Mouse (Mus musculus) urinary bladder, postnatal 0 days (tissue): Measurements from ENCODE around the gene Socs7. TPM values are rescaled to one million over a fixed set of nuclear protein-coding genes. Genes with fewer than 3 reads are reported as not detected.

ENCODE experiments used
- polyA plus RNA-seq: library from polyadenylated mRNA; unstranded; fragments of >200 nt; fragmentation: Nextera tagmentation; extraction: Ambion mirVana; gene quantifications from 2 replicates; pipeline ENCODE4 v1.2.1, GENCODE M21; 2015

The Socs7 gene
- polyA plus RNA-seq = 1.3 and 1.4 TPM in 2 replicates

GRCm38 (mm10) chr11:97361948-97362648 is at the start of gene Socs7:
Gene Socs7, plus strand, starts transcription at chr11:97362551.

DNA sequence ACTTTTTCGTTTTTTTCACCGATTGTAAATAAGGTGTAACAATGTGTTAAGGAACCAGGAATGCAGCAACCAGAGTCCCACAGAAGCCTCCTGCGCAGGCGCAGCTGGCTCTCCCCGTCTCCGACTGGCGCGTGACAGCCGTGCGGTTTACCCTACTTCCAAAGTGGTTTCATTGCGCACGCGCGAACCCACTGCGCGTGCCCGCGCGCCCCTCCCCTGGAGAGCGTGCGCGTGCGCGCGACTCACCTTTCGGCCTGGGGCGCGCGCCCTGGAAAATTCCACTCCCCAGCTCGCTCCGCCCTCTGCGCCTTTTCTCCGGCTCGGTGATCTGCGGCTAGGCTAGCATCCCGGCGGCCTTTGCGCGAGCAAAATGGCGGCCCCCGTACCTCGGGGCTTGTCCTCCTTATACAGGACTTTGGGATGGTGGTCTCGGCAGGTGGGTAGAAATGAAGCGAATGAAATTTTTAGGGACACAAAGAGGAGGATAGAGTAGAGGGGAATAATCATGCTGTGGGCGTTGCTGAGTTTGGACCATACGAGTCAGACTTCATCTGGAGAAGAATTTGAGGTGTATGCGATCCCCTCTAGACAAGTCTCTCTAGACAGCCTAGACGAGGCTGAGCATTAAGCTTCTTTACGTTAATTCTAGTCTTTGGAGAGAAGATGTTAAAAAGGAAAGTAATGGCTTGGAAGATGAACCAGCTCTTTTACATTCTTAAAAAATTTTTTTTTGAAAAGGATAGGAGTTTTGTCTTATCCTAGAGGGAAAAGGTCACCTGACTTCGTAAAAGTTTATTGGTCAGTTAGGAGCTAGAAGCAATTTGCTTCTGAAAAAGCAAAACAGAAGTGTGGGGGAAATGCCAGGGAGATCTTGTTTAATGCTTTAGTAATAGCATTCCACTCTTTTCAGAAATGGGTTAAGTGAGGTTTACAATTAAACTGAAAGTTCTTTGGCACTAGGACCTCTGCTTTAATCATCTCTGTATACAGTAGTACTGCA is 46.5 kb upstream of the Socs7 start, which contains the start of gene Mrpl45:
Gene Mrpl45, plus strand, starts transcription at position 213 of the 1,000 bp plus-strand sequence.

DNA sequence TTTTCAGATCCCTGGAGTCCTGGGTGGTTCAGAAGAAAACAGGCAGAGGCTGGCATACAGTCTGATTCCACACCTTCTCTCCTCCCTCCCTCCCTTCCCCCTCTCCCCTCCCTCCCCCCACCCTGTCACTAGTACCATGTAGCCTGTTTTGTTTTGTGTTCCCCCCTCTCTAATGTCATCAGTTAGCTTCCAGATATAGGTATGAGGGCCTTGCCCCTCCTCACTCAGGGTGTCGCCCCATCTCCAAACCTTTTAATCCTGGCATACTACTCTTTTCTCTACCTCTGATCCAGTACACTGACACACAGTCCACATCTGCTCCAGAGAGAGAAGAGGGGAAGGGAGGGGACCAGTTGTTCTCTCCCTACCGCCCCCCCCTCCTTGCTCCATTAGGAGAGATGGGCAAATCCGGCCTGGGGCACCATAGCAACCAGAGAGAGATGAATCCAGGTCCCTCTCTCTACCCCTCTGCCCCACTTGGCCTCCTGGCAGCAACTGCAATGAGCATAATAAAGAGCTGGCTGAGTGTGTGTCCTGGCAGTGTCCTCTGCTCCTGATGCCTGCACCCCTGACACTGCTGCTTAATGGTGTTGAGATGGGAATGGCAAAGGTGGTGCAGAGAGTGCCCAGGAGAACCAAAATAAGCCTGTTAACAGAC is 10.2 kb upstream of the Socs7 start, which contains the start of gene Gpr179:
Gene Gpr179, minus strand, starts transcription at position 51 of the 658 bp plus-strand sequence.

DNA sequence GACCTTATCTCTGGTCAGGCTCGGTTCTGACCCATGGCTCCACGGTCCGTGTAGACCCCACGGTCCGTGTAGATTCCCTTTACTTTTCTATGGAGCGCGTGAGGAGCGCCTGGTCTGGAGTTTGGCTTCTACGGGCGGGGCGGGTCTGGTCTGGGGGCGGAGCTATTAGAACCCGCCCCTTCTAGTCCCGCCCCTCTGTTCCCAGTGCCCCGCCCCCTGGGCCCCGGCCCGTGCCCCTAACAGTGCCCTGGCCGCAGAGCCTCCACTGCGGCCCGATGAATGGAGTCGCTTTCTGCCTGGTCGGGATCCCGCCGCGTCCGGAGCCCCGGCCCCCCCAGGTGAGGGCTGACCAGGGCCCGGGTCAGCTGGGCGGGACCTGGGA is 53.0 kb downstream of the Socs7 start, which contains the start of gene Arhgap23:
Gene Arhgap23, plus strand, starts transcription at position 204 of the 382 bp plus-strand sequence.

Other genes starting within 250 kb of the Socs7 start
- not detected in 2 replicates for gene Tbx21, start 247.2 kb upstream of the Socs7 start, polyA plus RNA-seq
- gene Tbkbp1, start 211.1 kb upstream of the Socs7 start, polyA plus RNA-seq = 4.1 and 6.0 TPM in 2 replicates
- 26.8 and 33.2 TPM in 2 replicates for gene Kpnb1, start 174.7 kb upstream of the Socs7 start, polyA plus RNA-seq
- 49.6 and 55.4 TPM in 2 replicates for gene Npepps, start 81.9 kb upstream of the Socs7 start, polyA plus RNA-seq
- 22.3 and 23.7 TPM in 2 replicates for gene Mrpl45, start 46.8 kb upstream of the Socs7 start, polyA plus RNA-seq
- 0.17 and 0.18 TPM in 2 replicates for gene Gpr179, start 10.5 kb upstream of the Socs7 start, polyA plus RNA-seq
- 7.8 and 8.1 TPM in 2 replicates for gene Arhgap23, start 53.0 kb downstream of the Socs7 start, polyA plus RNA-seq
- gene 4933428G20Rik, start 137.8 kb downstream of the Socs7 start, polyA plus RNA-seq = 0.61 and 0.96 TPM in 2 replicates
- 0.07 TPM in 1 of 2 replicates, not detected in the other for gene Srcin1, start 213.6 kb downstream of the Socs7 start, polyA plus RNA-seq